Mouse (Mus musculus) midbrain, embryonic 11.5 days (tissue): ENCODE data around the gene Ppil6. TPM values are rescaled to one million over a fixed set of nuclear protein-coding genes. Genes with fewer than 3 reads are reported as not detected.
A peak's percentile ranks its signal among the peaks of the same experiment; 100 is the strongest.
"Not testable (repeated sequence)": the region's sequence is repeated elsewhere in the genome, so short reads cannot be mapped to it uniquely, and the experiment has no call there.

Experiments
- ATAC-seq: fragments of 200-750 bp; cut with Nextera tagmentation; 2 replicates; pipeline ENCODE4 v1.8.0; 2017; ENCODE audit warnings: moderate TSS enrichment, moderate library complexity; ENCODE audit not compliant: low FRiP score
- DNase-seq: peaks from one replicate; pipeline ENCODE4 v3.0.0; 2015; ENCODE audit warnings: low spot score; ENCODE audit errors: missing footprints
- H3K27ac ChIP-seq: fragments of 300-500 bp; sonication (generic); 2 replicates; pipeline ENCODE4 v1.5.1; 2014; ENCODE audit warnings: low read depth, low read length
- H3K27me3 ChIP-seq: fragments of 300-500 bp; sonication (generic); 2 replicates; pipeline ENCODE4 v1.6.1; 2014; ENCODE audit warnings: mild to moderate bottlenecking, low read length, moderate library complexity, mixed read lengths; ENCODE audit not compliant: control insufficient read depth, insufficient read depth
- H3K36me3 ChIP-seq: fragments of 300-500 bp; sonication (generic); 2 replicates; pipeline ENCODE4 v1.6.1; 2014; ENCODE audit warnings: mild to moderate bottlenecking, low read length, moderate library complexity, mixed read lengths; ENCODE audit not compliant: control insufficient read depth, insufficient read depth
- H3K4me1 ChIP-seq: fragments of 300-500 bp; sonication (generic); 2 replicates; pipeline ENCODE4 v1.6.1; 2014; ENCODE audit warnings: low read length; ENCODE audit not compliant: control insufficient read depth, insufficient read depth
- H3K4me2 ChIP-seq: fragments of 300-500 bp; sonication (generic); 2 replicates; pipeline ENCODE4 v1.6.1; 2014; ENCODE audit warnings: mild to moderate bottlenecking, moderate library complexity
- H3K4me3 ChIP-seq: fragments of 300-500 bp; sonication (generic); 2 replicates; pipeline ENCODE4 v1.5.1; 2014; ENCODE audit warnings: low read depth, low read length
- H3K9ac ChIP-seq: fragments of 300-500 bp; sonication (generic); 2 replicates; pipeline ENCODE4 v1.6.1; 2014; ENCODE audit warnings: low read length
- H3K9me3 ChIP-seq: fragments of 300-500 bp; sonication (generic); 2 replicates; pipeline ENCODE4 v1.6.1; 2016; ENCODE audit warnings: low read length; ENCODE audit not compliant: control insufficient read depth
- WGBS: fragments of 180-500 bp; shearing (Covaris S2); extraction: QIAGEN DNeasy Blood & Tissue Kit; methylation state at CpG from one replicate; pipeline ENCODE4 v1.1.7; 2014; 5-methylcytosine and 5-hydroxymethylcytosine counted together
- polyA plus RNA-seq: library from polyadenylated mRNA; unstranded; fragments of >200 nt; fragmentation: Nextera tagmentation; extraction: Ambion mirVana; gene quantifications from 2 replicates; pipeline ENCODE4 v1.2.1, GENCODE M21; 2014

The Ppil6 gene
- polyA plus RNA-seq, 1 experiment from 2014 or later, result 0.85 TPM

- no peak for DNase-seq
- H3K4me1 ChIP-seq, result peaks cover 29% of the 10 kb centered on the region
- no peak for ATAC-seq
- H3K36me3 ChIP-seq, result peaks cover 8% of the 10 kb centered on the region
- H3K9me3 ChIP-seq, result no peaks in the 10 kb centered on the region
- 52% methylated on average over 7 of the region's 7 CpGs for WGBS
- no peak overlapping the region for H3K27ac ChIP-seq
- no peaks in the 10 kb centered on the region for H3K27me3 ChIP-seq
- H3K4me2 ChIP-seq, result peak overlapping the region; percentile 98
- peak overlapping the region; percentile 73 for H3K9ac ChIP-seq
- H3K4me3 ChIP-seq, result peak overlapping the region; percentile 62
Measured at GRCm38 (mm10) chr10:41488877-41489276, 1.4 kb upstream of the Ppil6 start.

DNA sequence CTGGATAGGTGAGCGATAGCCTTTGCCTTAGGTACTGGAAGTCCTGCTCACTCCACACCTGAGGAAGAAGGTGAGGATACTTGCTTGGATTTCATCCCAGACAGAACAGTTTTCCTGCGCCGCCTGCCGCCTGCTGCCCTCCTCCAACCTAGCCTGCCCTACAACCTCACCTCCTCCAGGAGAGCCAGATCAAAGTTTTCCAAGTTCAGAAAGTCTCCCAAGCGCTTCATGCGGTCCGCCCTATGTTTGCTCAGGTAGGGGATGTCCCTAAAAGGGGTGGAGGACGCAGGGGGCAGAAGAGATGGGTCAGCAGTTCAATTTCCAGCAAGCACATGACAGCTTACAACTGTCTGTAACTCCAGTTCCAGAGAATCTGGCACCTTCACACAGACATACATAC is 945 bp upstream of the Ppil6 start:
- peak overlapping the region; percentile 62 for H3K4me3 ChIP-seq
- WGBS, result 45% methylated on average over 8 of the region's 8 CpGs
- H3K36me3 ChIP-seq, result peaks cover 8% of the 10 kb centered on the region
- H3K9me3 ChIP-seq, result no peaks in the 10 kb centered on the region
- H3K9ac ChIP-seq, result peak overlapping the region; percentile 73
- ATAC-seq, result no peak
- DNase-seq, result no peak
- H3K27ac ChIP-seq, result no peak overlapping the region
- H3K4me1 ChIP-seq, result peaks cover 29% of the 10 kb centered on the region
- no peaks in the 10 kb centered on the region for H3K27me3 ChIP-seq
- H3K4me2 ChIP-seq, result peak overlapping the region; percentile 98

DNA sequence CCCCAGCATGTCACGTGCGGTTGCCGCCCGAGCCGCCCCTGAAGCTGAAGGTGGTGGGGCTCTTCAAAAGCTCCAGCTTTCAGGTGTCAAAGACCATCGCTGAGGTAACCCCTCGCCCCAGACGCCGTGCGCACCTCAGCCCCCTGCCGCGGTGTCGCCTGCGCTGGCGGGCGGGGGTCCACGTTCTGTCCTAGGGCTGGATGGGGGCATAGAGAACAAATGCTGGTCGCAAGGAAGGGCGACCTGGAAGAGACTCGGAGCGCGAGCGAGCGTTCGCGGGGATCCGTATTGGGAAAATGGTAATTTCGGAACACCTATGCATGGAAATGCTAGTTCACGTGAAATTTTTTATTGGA is 257 bp downstream of the Ppil6 start:
- Histone ChIP-seq H3K4me2 (peak overlapping the region; percentile 98), H3K4me1 (peaks cover 29% of the 10 kb centered on the region), H3K9me3 (no peaks in the 10 kb centered on the region), H3K36me3 (peaks cover 2% of the 10 kb centered on the region), H3K4me3 (peak overlapping the region; percentile 62), H3K27me3 (no peaks in the 10 kb centered on the region), H3K27ac (no peak overlapping the region), H3K9ac (peak overlapping the region; percentile 73)
- DNase-seq (no peak), ATAC-seq (no peak)
- WGBS, result 1% methylated on average over 29 of the region's 29 CpGs

DNA sequence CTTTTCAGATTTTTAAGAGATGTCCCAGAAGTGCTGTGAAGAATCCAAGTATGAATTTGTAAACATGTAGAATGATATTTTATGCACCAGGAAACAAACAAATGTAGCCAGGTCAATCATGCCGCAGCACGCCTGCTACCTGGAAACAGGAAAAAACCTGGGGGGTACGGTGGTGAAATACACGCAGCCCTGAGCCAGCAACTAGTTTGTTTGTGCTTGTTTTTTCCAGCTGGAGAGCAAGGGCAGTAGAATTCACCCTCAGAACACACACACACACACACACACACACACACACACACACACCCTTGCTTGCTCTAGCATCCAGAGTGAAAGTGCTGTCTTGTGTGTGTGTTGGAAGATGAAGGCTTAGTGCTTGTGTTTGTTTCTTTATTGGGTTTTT is 872 bp downstream of the Ppil6 start:
- peak overlapping the region; percentile 98; the same call in 1 of the 2 replicates for H3K4me2 ChIP-seq
- no peaks in the 10 kb centered on the region for H3K9me3 ChIP-seq
- H3K4me3 ChIP-seq, result no peak overlapping the region
- no peaks in the 10 kb centered on the region for H3K27me3 ChIP-seq
- H3K36me3 ChIP-seq, result no peaks in the 10 kb centered on the region; the same call in 1 of the 2 replicates
- H3K4me1 ChIP-seq, result peaks cover 29% of the 10 kb centered on the region
- WGBS, result 57% methylated on average over 4 of the region's 4 CpGs
- ATAC-seq (no peak), DNase-seq (no peak)
- H3K9ac ChIP-seq, result no peak overlapping the region
- H3K27ac ChIP-seq, result no peak overlapping the region

DNA sequence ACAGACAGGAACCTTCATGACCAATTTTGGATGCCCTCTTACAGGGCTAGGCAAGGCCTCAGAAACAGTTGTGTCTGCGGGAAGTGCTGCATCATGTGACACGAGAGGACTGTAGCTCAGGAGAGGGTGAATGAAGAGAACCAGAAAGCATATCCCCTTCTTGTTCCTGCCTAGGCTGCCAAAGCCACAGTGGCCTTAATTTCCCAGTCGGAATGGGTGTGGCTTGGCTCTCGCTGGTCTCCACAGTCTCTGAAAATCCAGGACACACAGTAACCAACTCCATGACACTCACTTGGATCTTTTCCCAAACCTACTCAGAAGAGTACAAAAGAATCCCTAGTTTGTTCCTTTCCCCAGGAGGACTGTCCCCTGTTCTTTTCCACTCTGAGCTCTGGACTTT is 10.7 kb downstream of the Ppil6 start:
- Histone ChIP-seq H3K27ac (no peak overlapping the region), H3K27me3 (no peaks in the 10 kb centered on the region), H3K9ac (no peak overlapping the region), H3K4me3 (no peak overlapping the region), H3K4me2 (no peak overlapping the region), H3K4me1 (no peaks in the 10 kb centered on the region), H3K9me3 (no peaks in the 10 kb centered on the region), H3K36me3 (no peaks in the 10 kb centered on the region)
- WGBS, result 73% methylated on average over 4 of the region's 4 CpGs
- ATAC-seq (no peak), DNase-seq (no peak)

GRCm38 (mm10) chr10:41504996-41505395 is 14.8 kb downstream of the Ppil6 start:
- Histone ChIP-seq H3K9ac (no peak overlapping the region), H3K4me3 (no peak overlapping the region), H3K36me3 (no peaks in the 10 kb centered on the region), H3K4me2 (no peak overlapping the region), H3K27me3 (no peaks in the 10 kb centered on the region), H3K27ac (no peak overlapping the region), H3K4me1 (no peaks in the 10 kb centered on the region), H3K9me3 (no peaks in the 10 kb centered on the region)
- DNase-seq, result no peak
- ATAC-seq, result no peak
- 91% methylated on average over 1 of the region's 1 CpGs for WGBS

GRCm38 (mm10) chr10:41505446-41505845 is 15.2 kb downstream of the Ppil6 start:
- 1% methylated on average over 3 of the region's 3 CpGs for WGBS
- ATAC-seq, result peak; percentile 46; the same call in 1 of the 2 replicates

DNA sequence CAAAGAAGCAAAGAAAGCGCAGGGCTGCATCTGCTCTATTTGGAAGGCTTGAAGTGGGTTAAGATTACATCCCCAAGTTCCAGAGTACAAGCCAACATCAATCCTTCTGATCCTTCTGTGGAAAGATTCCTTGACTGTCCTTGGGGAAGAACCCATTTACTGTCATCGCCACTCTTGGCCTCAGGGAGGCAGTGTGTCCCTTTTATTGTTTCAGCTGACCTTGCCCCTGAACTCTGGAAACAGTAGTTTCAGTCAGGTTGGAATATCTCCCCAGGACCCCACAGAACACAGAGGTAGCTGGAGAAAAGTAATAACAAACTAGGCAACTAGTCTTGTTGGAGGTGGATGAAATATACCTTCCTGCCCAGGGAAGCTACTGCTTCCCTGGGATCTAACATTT is 18.9 kb downstream of the Ppil6 start:
- Histone ChIP-seq H3K4me2 (no peak overlapping the region), H3K27ac (no peak overlapping the region), H3K36me3 (no peaks in the 10 kb centered on the region), H3K4me3 (no peak overlapping the region), H3K9me3 (no peaks in the 10 kb centered on the region), H3K4me1 (no peaks in the 10 kb centered on the region), H3K27me3 (no peaks in the 10 kb centered on the region), H3K9ac (no peak overlapping the region)
- DNase-seq (no peak), ATAC-seq (no peak)
- 33% methylated on average over 2 of the region's 2 CpGs for WGBS

More at GRCm38 (mm10) chr10:41505446-41505845, 15.2 kb downstream of the Ppil6 start:
- DNase-seq, result peak; percentile 91
- not testable (repeated sequence) for H3K4me3 ChIP-seq, H3K9me3 ChIP-seq, H3K27ac ChIP-seq, H3K4me1 ChIP-seq, H3K36me3 ChIP-seq, H3K27me3 ChIP-seq, H3K4me2 ChIP-seq, H3K9ac ChIP-seq

DNA sequence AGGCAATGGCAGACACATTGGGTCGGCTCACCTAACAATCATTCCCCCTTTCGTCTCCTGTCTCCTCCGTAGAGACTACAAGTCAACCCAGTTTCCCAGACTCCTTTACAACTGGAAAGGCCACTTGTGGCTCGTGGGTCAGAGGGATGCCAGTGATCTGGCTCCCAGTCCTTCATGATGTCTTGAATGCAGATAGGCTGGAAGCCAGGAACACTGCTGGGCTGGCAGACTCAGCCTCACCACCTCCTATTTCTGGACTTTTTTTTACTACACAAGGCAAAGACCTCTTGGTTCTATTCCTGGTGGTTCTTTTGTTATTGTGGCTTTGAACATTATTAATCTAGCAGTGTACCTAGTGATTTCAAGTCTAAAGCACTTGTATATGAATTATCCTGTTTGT is 24.1 kb downstream of the Ppil6 start:
- no peak for ATAC-seq
- no peaks in the 10 kb centered on the region for H3K4me1 ChIP-seq
- 82% methylated on average over 4 of the region's 4 CpGs for WGBS

DNA sequence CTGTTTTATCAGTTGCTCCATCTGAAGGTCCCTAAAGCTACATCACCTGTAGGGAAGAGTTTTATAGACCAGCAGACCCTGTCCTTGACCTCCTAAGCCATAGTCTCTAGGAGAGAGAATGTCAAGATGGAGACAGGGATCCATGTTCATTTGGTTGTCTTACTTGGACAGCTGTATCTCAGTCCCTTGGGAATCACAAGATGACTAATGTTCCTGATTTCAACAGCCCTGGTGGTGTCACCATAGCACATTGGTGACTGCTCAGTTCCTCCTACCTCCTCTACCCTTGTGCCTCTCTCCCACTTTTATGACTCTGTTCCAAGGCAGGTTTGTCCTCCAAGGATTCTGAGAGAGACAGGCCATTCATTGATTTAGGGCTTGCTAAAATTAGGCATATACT is 24.7 kb downstream of the Ppil6 start:
- Histone ChIP-seq H3K27me3 (no peaks in the 10 kb centered on the region), H3K9me3 (no peaks in the 10 kb centered on the region), H3K27ac (no peak overlapping the region), H3K9ac (no peak overlapping the region), H3K4me1 (no peaks in the 10 kb centered on the region), H3K36me3 (no peaks in the 10 kb centered on the region), H3K4me3 (no peak overlapping the region), H3K4me2 (no peak overlapping the region)
- DNase-seq (no peak), ATAC-seq (no peak)

More for the DNA sequence above, 24.1 kb downstream of the Ppil6 start:
- H3K36me3 ChIP-seq, result no peaks in the 10 kb centered on the region
- H3K27ac ChIP-seq, result no peak overlapping the region
- no peak for DNase-seq
- H3K4me3 ChIP-seq, result no peak overlapping the region
- no peaks in the 10 kb centered on the region for H3K27me3 ChIP-seq
- no peak overlapping the region for H3K9ac ChIP-seq
- H3K4me2 ChIP-seq, result no peak overlapping the region
- no peaks in the 10 kb centered on the region for H3K9me3 ChIP-seq
